Mouse (Mus musculus): ENCODE results near the gene Alpk3. TPM values are rescaled to one million over a fixed set of nuclear protein-coding genes. Genes with fewer than 3 reads are reported as not detected.

Alpk3 gene
- total RNA-seq, 1 experiment: 3.3 TPM

DNA sequence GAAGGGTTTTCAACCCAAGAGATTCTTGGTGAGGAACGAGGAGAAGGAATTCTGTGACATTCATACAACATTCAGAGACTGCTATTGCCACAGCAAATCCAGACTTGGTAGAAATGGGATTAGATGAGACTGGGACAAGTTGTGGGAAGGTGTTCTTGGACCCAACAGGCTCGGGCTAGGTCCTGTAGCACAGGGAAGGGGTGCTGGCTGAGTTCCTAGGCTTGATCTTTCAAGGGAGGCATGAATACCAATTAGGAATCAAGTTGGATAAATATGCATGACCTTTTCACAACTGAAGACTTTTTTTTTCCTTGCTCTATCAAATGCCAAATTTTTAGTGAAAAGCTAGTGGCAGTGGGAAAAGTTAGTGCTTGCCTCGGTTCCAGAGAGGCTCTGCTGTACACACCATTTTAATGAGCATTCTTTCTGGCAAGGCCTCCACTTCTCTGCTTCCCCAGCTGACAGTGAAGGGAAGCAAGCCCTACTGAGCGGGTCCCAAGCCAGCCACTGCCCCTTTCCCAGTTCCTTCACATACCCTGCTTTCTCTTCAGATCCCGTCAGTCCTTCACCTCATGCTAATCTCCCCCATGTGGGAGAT, 14.3 kb upstream of the Alpk3 start:
- no peak overlapping the region for H3K9ac ChIP-seq (ENCODE audit: insufficient read depth, low read depth, low read length, poor library complexity, severe bottlenecking)
- no peaks in the 10 kb centered on the region for H3K9me3 ChIP-seq (ENCODE audit: control insufficient read depth, insufficient read depth, low read depth, low read length)
- no peak for DNase-seq (ENCODE audit: low read depth, low spot score)
- no peaks in the 10 kb centered on the region for H3K4me1 ChIP-seq (ENCODE audit: control insufficient read depth in 2 of 2, insufficient read depth in 2 of 2, low read length in 2 of 2, poor library complexity in 1 of 2)
- in situ Hi-C loops (cut with MboI; ENCODE audit: low sequenced_read_pairs in 2 of 2, unreplicated experiment in 2 of 2): no loop called here
- H3K36me3 ChIP-seq (ENCODE audit: control insufficient read depth, insufficient read depth, low read length, poor library complexity, severe bottlenecking): peaks cover 25% of the 10 kb centered on the region
- no peak overlapping the region for H3K4me3 ChIP-seq (ENCODE audit: insufficient read depth in 1 of 2, low read depth in 1 of 2, low read length in 2 of 2, poor library complexity in 1 of 2, severe bottlenecking in 1 of 2)
- no peak for TF ChIP-seq HCFC1 (IDR thresholded peaks at IDR 0.05; ENCODE audit: borderline replicate concordance, insufficient read depth, low read length)
- no peak for TF ChIP-seq CHD2 (IDR thresholded peaks at IDR 0.05; ENCODE audit: low read depth, low read length)
- TF ChIP-seq MAFK (IDR thresholded peaks at IDR 0.05; ENCODE audit: insufficient read depth, low read depth, low read length): no peak
- no peak for TF ChIP-seq ZC3H11A (IDR thresholded peaks at IDR 0.05; ENCODE audit: borderline replicate concordance, low read depth, low read length)
- TF ChIP-seq ZNF384 (IDR thresholded peaks at IDR 0.05; ENCODE audit: low read depth, low read length): no peak
- no peak overlapping the region for H3K27ac ChIP-seq (ENCODE audit: insufficient read depth, low read depth, low read length, poor library complexity, severe bottlenecking)

DNA sequence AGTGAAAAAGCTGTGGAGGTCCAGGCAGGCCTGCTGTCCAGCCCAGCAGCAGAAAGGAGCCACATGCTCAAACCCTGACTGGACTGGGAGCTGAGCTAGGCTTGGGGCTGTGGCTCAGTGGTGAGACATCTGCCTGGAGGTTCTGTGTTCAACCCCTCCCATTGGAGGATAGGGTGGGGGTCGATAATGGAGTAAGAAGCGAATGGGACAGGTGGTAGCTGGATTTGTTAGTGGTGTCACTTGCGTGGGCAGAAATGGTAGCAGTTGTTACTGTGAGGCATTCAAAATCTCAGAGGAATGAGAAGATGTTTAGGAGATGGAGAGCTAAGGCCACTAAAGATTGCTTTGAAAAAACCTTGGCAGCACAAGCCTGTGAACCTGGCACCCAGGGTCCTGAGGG, 9.6 kb upstream of the Alpk3 start:
- Histone ChIP-seq H3K4me3 (ENCODE audit: insufficient read depth in 1 of 2, low read depth in 1 of 2, low read length in 2 of 2, poor library complexity in 1 of 2, severe bottlenecking in 1 of 2) (no peak overlapping the region), H3K36me3 (ENCODE audit: control insufficient read depth, insufficient read depth, low read length, poor library complexity, severe bottlenecking) (no peaks in the 10 kb centered on the region), H3K9ac (ENCODE audit: insufficient read depth, low read depth, low read length, poor library complexity, severe bottlenecking) (no peak overlapping the region), H3K27ac (ENCODE audit: insufficient read depth, low read depth, low read length, poor library complexity, severe bottlenecking) (no peak overlapping the region), H3K9me3 (ENCODE audit: control insufficient read depth, insufficient read depth, low read depth, low read length) (no peaks in the 10 kb centered on the region), H3K4me1 (ENCODE audit: control insufficient read depth in 2 of 2, insufficient read depth in 2 of 2, low read length in 2 of 2, poor library complexity in 1 of 2) (no peaks in the 10 kb centered on the region)
- in situ Hi-C loops (cut with MboI; ENCODE audit: low sequenced_read_pairs in 2 of 2, unreplicated experiment in 2 of 2): no loop called here
- TF ChIP-seq CHD2 (IDR thresholded peaks at IDR 0.05; ENCODE audit: low read depth, low read length) (no peak), MAFK (IDR thresholded peaks at IDR 0.05; ENCODE audit: insufficient read depth, low read depth, low read length) (no peak), HCFC1 (IDR thresholded peaks at IDR 0.05; ENCODE audit: borderline replicate concordance, insufficient read depth, low read length) (no peak), ZNF384 (IDR thresholded peaks at IDR 0.05; ENCODE audit: low read depth, low read length) (no peak), ZC3H11A (IDR thresholded peaks at IDR 0.05; ENCODE audit: borderline replicate concordance, low read depth, low read length) (no peak)
- DNase-seq (ENCODE audit: low read depth, low spot score): no peak

DNA sequence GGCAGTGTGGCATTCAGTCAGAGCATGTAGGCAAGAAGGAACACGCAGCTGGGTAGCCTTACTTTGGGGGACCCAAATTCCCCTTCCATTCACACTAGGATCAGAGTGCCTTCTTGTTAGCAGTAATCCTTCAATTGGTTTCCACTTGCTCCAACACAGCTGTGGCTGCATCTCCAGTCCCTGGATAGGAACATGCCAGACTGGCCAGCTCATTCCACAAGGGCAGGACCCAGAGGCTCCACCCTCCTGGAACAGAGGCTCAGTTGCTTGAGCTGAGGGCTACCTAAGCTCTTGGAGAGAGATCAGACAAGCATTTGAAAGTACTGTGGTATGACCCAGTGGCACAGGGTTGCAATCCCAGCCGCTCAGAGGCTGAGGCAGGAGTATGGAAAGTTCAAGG, 8.9 kb upstream of the Alpk3 start:
- in situ Hi-C loops (cut with MboI; ENCODE audit: low sequenced_read_pairs in 2 of 2, unreplicated experiment in 2 of 2): no loop called here
- DNase-seq (ENCODE audit: low read depth, low spot score): no peak

DNA sequence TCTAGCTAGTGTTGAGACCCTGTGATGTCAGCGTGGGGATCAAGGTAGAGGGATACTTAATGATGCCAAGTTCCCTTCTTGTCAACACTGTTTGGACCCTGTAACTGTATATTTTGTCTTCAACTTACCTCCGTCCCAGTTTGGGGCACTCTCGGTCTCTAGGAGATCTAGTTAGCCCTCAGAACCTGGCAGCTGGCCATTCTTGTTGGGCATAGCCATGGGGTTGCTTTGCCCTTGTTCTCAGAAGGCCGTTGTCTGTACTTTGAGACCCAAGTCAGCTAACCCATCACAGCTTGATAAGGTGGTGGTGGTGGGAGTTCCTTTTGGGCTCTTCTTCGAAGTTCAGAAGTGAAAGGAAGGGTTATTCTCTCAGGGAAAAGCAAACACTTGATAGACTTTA, 7.4 kb upstream of the Alpk3 start:
- no peak for DNase-seq (ENCODE audit: low read depth, low spot score)
- in situ Hi-C loops (cut with MboI; ENCODE audit: low sequenced_read_pairs in 2 of 2, unreplicated experiment in 2 of 2): no loop called here
- Histone ChIP-seq H3K27ac (ENCODE audit: insufficient read depth, low read depth, low read length, poor library complexity, severe bottlenecking) (no peak overlapping the region), H3K4me1 (ENCODE audit: control insufficient read depth in 2 of 2, insufficient read depth in 2 of 2, low read length in 2 of 2, poor library complexity in 1 of 2) (no peaks in the 10 kb centered on the region), H3K9ac (ENCODE audit: insufficient read depth, low read depth, low read length, poor library complexity, severe bottlenecking) (no peak overlapping the region), H3K9me3 (ENCODE audit: control insufficient read depth, insufficient read depth, low read depth, low read length) (no peaks in the 10 kb centered on the region), H3K36me3 (ENCODE audit: control insufficient read depth, insufficient read depth, low read length, poor library complexity, severe bottlenecking) (no peaks in the 10 kb centered on the region), H3K4me3 (ENCODE audit: insufficient read depth in 1 of 2, low read depth in 1 of 2, low read length in 2 of 2, poor library complexity in 1 of 2, severe bottlenecking in 1 of 2) (no peak overlapping the region)
- TF ChIP-seq ZNF384 (IDR thresholded peaks at IDR 0.05; ENCODE audit: low read depth, low read length) (no peak), MAFK (IDR thresholded peaks at IDR 0.05; ENCODE audit: insufficient read depth, low read depth, low read length) (no peak), CHD2 (IDR thresholded peaks at IDR 0.05; ENCODE audit: low read depth, low read length) (no peak), ZC3H11A (IDR thresholded peaks at IDR 0.05; ENCODE audit: borderline replicate concordance, low read depth, low read length) (no peak)

More for the DNA sequence above, 8.9 kb upstream of the Alpk3 start:
- TF ChIP-seq ZNF384 (IDR thresholded peaks at IDR 0.05; ENCODE audit: low read depth, low read length) (no peak), CHD2 (IDR thresholded peaks at IDR 0.05; ENCODE audit: low read depth, low read length) (no peak), MAFK (IDR thresholded peaks at IDR 0.05; ENCODE audit: insufficient read depth, low read depth, low read length) (no peak), ZC3H11A (IDR thresholded peaks at IDR 0.05; ENCODE audit: borderline replicate concordance, low read depth, low read length) (no peak), HCFC1 (IDR thresholded peaks at IDR 0.05; ENCODE audit: borderline replicate concordance, insufficient read depth, low read length) (no peak)
- Histone ChIP-seq H3K4me3 (ENCODE audit: insufficient read depth in 1 of 2, low read depth in 1 of 2, low read length in 2 of 2, poor library complexity in 1 of 2, severe bottlenecking in 1 of 2) (no peak overlapping the region), H3K4me1 (ENCODE audit: control insufficient read depth in 2 of 2, insufficient read depth in 2 of 2, low read length in 2 of 2, poor library complexity in 1 of 2) (no peaks in the 10 kb centered on the region), H3K36me3 (ENCODE audit: control insufficient read depth, insufficient read depth, low read length, poor library complexity, severe bottlenecking) (no peaks in the 10 kb centered on the region), H3K9me3 (ENCODE audit: control insufficient read depth, insufficient read depth, low read depth, low read length) (no peaks in the 10 kb centered on the region), H3K9ac (ENCODE audit: insufficient read depth, low read depth, low read length, poor library complexity, severe bottlenecking) (no peak overlapping the region), H3K27ac (ENCODE audit: insufficient read depth, low read depth, low read length, poor library complexity, severe bottlenecking) (no peak overlapping the region)

Data from ES-E14 (cell line).